Mouse (Mus musculus): ENCODE data around the gene Rbm17.

The Rbm17 gene

GRCm38 (mm10) chr2:11596690-11597089, 7.3 kb downstream of the Rbm17 start:
- DNase-seq (ENCODE audit: low spot score in 2 of 2) = no peak

DNA sequence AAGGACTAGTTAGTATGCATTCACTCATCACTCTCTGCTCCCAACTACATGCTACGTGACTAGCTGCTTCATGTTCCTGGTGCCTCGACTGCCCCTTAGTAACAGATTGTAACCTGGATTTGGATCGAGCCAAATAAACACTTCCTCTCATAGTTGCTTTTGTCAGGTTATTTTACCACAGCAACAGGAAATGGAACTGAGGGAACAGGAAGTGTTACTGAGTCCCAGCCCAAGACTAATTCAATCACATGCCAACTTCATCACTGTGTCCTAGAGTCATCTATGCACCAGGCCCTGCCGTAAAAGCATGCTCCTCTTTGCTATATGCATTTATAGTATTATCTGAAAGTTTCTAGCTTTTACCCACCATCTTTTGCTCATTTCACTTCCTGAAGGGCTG, 16.0 kb downstream of the Rbm17 start:
- DNase-seq (ENCODE audit: low spot score in 2 of 2) = no peak

- no peak for DNase-seq (ENCODE audit: low spot score in 2 of 2)
Measured at GRCm38 (mm10) chr2:11579399-11579798, 24.6 kb downstream of the Rbm17 start.

GRCm38 (mm10) chr2:11578187-11578586, 25.8 kb downstream of the Rbm17 start:
- no peak for DNase-seq (ENCODE audit: low spot score in 2 of 2)

GRCm38 (mm10) chr2:11573684-11574083, 30.3 kb downstream of the Rbm17 start:
- no peak for DNase-seq (ENCODE audit: low spot score in 2 of 2)

- no peak for DNase-seq (ENCODE audit: low spot score in 2 of 2)
Measured at GRCm38 (mm10) chr2:11571004-11571535, 32.9 kb downstream of the Rbm17 start.

- DNase-seq (ENCODE audit: low spot score in 2 of 2) = no peak
Measured at GRCm38 (mm10) chr2:11568471-11568870, 35.5 kb downstream of the Rbm17 start.

- DNase-seq (ENCODE audit: low spot score in 2 of 2) = no peak
Measured at GRCm38 (mm10) chr2:11567781-11568362, 36.1 kb downstream of the Rbm17 start.

DNA sequence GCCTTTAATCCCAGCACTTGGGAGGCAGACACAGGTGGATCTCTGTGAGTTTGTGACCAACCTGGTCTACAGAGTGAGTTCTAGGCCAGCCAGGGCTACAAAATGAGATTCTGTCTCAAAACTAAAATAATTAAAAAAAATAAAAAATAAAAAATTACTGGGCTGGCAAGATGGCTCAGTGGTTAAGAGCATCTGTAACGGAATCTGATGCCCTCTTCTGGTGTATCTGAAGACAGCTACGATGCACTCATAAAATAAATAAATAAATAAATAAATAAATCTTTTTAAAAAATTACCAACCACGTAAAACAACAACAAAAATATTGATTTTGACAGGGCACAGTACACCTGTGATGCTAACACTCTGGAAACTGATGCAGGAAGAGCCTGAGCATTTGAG, 37.1 kb downstream of the Rbm17 start:
- no peak for DNase-seq (ENCODE audit: low spot score in 2 of 2)

- DNase-seq (ENCODE audit: low spot score in 2 of 2) = no peak
Measured at GRCm38 (mm10) chr2:11566241-11566640, 37.7 kb downstream of the Rbm17 start.

DNA sequence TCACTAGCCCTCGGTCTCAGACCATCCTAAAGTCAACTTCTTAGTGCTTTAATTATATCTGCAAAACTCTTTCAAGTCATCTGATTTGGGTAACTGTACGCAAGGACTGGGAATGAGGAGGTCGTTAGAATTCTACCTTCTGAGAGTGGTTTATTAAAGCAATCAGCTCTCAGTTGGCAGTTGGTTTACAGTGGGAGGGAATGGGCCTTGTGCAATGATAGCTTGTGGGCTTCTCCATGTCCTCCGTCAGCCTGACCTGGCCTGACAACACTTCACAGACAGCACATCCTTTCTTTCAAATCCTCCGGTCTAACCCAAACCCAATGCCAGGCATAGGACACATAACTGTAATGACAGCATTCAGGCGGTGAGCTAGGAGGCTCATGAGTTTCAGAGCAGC, 39.2 kb downstream of the Rbm17 start:
- DNase-seq (ENCODE audit: low spot score in 2 of 2) = no peak

- DNase-seq (ENCODE audit: low spot score in 2 of 2) = no peak
Measured at GRCm38 (mm10) chr2:11563256-11563655, 40.7 kb downstream of the Rbm17 start.

- DNase-seq (ENCODE audit: low spot score in 2 of 2) = no peak
Measured at GRCm38 (mm10) chr2:11558654-11559053, 45.3 kb downstream of the Rbm17 start.

- no peak for DNase-seq (ENCODE audit: low spot score in 2 of 2)
Measured at GRCm38 (mm10) chr2:11557244-11557643, 46.7 kb downstream of the Rbm17 start.

- no peak for DNase-seq (ENCODE audit: low spot score in 2 of 2)
Measured at GRCm38 (mm10) chr2:11555316-11555715, 48.6 kb downstream of the Rbm17 start.

GRCm38 (mm10) chr2:11553471-11554400, 50.2 kb downstream of the Rbm17 start, which contains the start of gene Pfkfb3:
TSS of gene Pfkfb3 (minus strand) at chr2:11554077.
- DNase-seq (ENCODE audit: low spot score in 2 of 2) = peak in 1 of 2 experiments; percentile 56

- DNase-seq (ENCODE audit: low spot score in 2 of 2) = peak in 1 of 2 experiments; percentile 29
Measured at GRCm38 (mm10) chr2:11552966-11553451, 50.9 kb downstream of the Rbm17 start.

DNA sequence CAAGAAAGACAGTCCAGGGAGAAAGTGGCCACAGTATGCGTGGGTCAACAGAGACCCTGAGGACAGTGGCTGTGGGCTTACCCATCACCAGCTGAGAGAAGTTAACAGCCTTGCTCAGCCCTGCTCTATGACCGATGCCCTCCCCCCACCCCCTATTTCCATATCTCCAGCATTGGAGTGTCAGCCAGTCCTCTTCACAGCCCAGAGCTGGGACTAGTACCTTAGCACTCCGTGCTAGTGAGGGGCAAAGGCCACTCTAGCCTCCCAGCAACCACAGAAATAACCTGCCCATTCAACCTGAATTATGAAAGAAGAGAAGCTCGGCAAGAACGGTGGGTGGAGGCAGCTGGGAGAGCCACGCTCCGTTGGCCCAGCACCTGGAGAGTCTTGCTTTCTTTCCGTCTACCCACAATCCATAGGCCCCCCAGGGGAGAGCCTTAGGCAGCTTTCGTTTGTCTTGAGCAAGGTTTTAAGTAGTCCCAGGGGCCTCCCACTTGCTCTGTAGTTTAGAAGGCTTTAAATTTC, 51.6 kb downstream of the Rbm17 start:
- DNase-seq (ENCODE audit: low spot score in 2 of 2) = no peak

GRCm38 (mm10) chr2:11551726-11552125, 52.2 kb downstream of the Rbm17 start:
- no peak for DNase-seq (ENCODE audit: low spot score in 2 of 2)

DNA sequence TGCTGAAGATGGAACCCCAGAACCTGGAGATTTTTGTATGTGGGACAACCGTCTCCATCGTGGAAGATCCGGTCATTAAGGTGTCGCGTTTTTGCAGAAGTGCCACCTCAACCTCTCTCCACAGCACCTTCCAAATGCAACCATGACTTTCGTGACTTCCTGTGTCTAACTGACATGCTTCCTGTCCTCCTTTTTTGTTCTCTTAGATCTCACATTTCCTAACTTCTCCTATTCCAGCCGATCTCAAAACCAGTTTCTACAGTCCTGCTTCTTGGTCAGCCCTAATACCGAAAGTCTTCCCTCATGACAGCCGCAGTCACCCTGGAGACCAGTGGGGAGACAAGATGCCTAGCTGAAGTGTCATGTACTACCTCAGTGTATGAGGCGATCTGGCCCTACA, 55.4 kb downstream of the Rbm17 start:
- no peak for DNase-seq (ENCODE audit: low spot score in 2 of 2)

- no peak for DNase-seq (ENCODE audit: low spot score in 2 of 2)
Measured at GRCm38 (mm10) chr2:11547609-11548008, 56.3 kb downstream of the Rbm17 start.

- no peak for DNase-seq (ENCODE audit: low spot score in 2 of 2)
Measured at GRCm38 (mm10) chr2:11546091-11546490, 57.9 kb downstream of the Rbm17 start.

Data from left cerebral cortex, adult 9 months (tissue).